Mouse (Mus musculus) midbrain, embryonic 14.5 days (tissue): ENCODE data around the gene Nop10. TPM values are rescaled to one million over a fixed set of nuclear protein-coding genes. Genes with fewer than 3 reads are reported as not detected.
"Not testable (repeated sequence)": the region's sequence is repeated elsewhere in the genome, so short reads cannot be mapped to it uniquely, and the experiment has no call there.

ENCODE experiments used
- ATAC-seq: fragments of 200-750 bp; cut with Nextera tagmentation; 2 replicates; pipeline ENCODE4 v1.8.0; 2017; ENCODE audit warnings: moderate number of reproducible peaks, moderate library complexity; ENCODE audit not compliant: low FRiP score, low TSS enrichment
- DNase-seq: peaks from one replicate; pipeline ENCODE4 v3.0.0-alpha.2; 2015
- H3K27ac ChIP-seq: fragments of 300-500 bp; sonication (generic); replicated peaks from 2 replicates; pipeline ENCODE4 v1.5.1; 2014; ENCODE audit warnings: mild to moderate bottlenecking, low read depth, low read length, moderate library complexity
- H3K27me3 ChIP-seq: fragments of 300-500 bp; sonication (generic); 2 replicates; pipeline ENCODE4 v1.6.1; 2014; ENCODE audit warnings: low read length, control low read depth, mixed read lengths; ENCODE audit not compliant: control insufficient read depth, insufficient read depth
- H3K36me3 ChIP-seq: fragments of 300-500 bp; sonication (generic); 2 replicates; pipeline ENCODE4 v1.6.1; 2014; ENCODE audit warnings: low read length, control low read depth; ENCODE audit not compliant: control insufficient read depth, insufficient read depth
- H3K4me1 ChIP-seq: fragments of 300-500 bp; sonication (generic); 2 replicates; pipeline ENCODE4 v1.6.1; 2014; ENCODE audit warnings: mild to moderate bottlenecking, antibody characterized with exemption, low read length, control low read depth; ENCODE audit not compliant: control insufficient read depth, insufficient read depth
- H3K4me2 ChIP-seq: fragments of 300-500 bp; sonication (generic); 2 replicates; pipeline ENCODE4 v1.6.1; 2014; ENCODE audit warnings: mild to moderate bottlenecking, low read length, moderate library complexity
- H3K4me3 ChIP-seq: fragments of 300-500 bp; sonication (generic); replicated peaks from 2 replicates; pipeline ENCODE4 v1.5.1; 2014; ENCODE audit warnings: low read depth, low read length
- H3K9ac ChIP-seq: fragments of 300-500 bp; sonication (generic); replicated peaks from 2 replicates; pipeline ENCODE4 v1.6.1; 2014; ENCODE audit warnings: mild to moderate bottlenecking, low read length, moderate library complexity
- H3K9me3 ChIP-seq: fragments of 300-500 bp; sonication (generic); 2 replicates; pipeline ENCODE4 v1.6.1; 2016; ENCODE audit warnings: low read length, control low read depth, mixed read lengths; ENCODE audit not compliant: control insufficient read depth
- WGBS: fragments of 180-500 bp; shearing (Covaris S2); extraction: QIAGEN DNeasy Blood & Tissue Kit; methylation state at CpG from one replicate; pipeline ENCODE4 v1.1.7; 2014; 5-methylcytosine and 5-hydroxymethylcytosine counted together
- polyA plus RNA-seq: library from polyadenylated mRNA; unstranded; fragments of >200 nt; fragmentation: Nextera tagmentation; extraction: Ambion mirVana; gene quantifications from 2 replicates; pipeline ENCODE4 v1.2.1, GENCODE M21; 2014

Gene Nop10
- polyA plus RNA-seq, 1 experiment from 2014 or later: 136 TPM

GRCm38 (mm10) chr2:112272909-112273308, 11.2 kb downstream of the Nop10 start:
- H3K9ac ChIP-seq: no peak overlapping the region
- DNase-seq: no peak
- no peaks in the 10 kb centered on the region for H3K27me3 ChIP-seq
- no peaks in the 10 kb centered on the region for H3K36me3 ChIP-seq
- H3K27ac ChIP-seq: no peak overlapping the region
- H3K9me3 ChIP-seq: no peaks in the 10 kb centered on the region
- no peak for ATAC-seq
- 94% methylated on average over 2 of the region's 2 CpGs for WGBS
- H3K4me1 ChIP-seq: peaks cover 20% of the 10 kb centered on the region
- H3K4me3 ChIP-seq: no peak overlapping the region
- no peak overlapping the region for H3K4me2 ChIP-seq

GRCm38 (mm10) chr2:112273474-112273873, 11.7 kb downstream of the Nop10 start:
- H3K4me1 ChIP-seq: peaks cover 15% of the 10 kb centered on the region
- DNase-seq (no peak), ATAC-seq (no peak)
- no peak overlapping the region for H3K4me2 ChIP-seq
- H3K36me3 ChIP-seq: no peaks in the 10 kb centered on the region
- no peak overlapping the region for H3K27ac ChIP-seq
- no peak overlapping the region for H3K4me3 ChIP-seq
- whole genome bisulfite sequencing: 91% methylated on average over 6 of the region's 6 CpGs
- H3K9ac ChIP-seq: no peak overlapping the region
- no peaks in the 10 kb centered on the region for H3K9me3 ChIP-seq
- no peaks in the 10 kb centered on the region for H3K27me3 ChIP-seq

- Histone ChIP-seq H3K27me3 (no peaks in the 10 kb centered on the region), H3K4me1 (no peaks in the 10 kb centered on the region), H3K27ac (no peak overlapping the region), H3K9ac (no peak overlapping the region), H3K9me3 (no peaks in the 10 kb centered on the region), H3K4me2 (no peak overlapping the region), H3K36me3 (no peaks in the 10 kb centered on the region), H3K4me3 (no peak overlapping the region)
- DNase-seq (no peak), ATAC-seq (no peak)
- WGBS: 94% methylated on average over 3 of the region's 3 CpGs
Observed at GRCm38 (mm10) chr2:112276870-112277269, 15.1 kb downstream of the Nop10 start.

GRCm38 (mm10) chr2:112282846-112283245, 21.1 kb downstream of the Nop10 start:
- Histone ChIP-seq H3K4me3 (no peak overlapping the region), H3K27ac (no peak overlapping the region), H3K27me3 (no peaks in the 10 kb centered on the region), H3K9ac (no peak overlapping the region), H3K4me1 (peaks cover 11% of the 10 kb centered on the region), H3K36me3 (no peaks in the 10 kb centered on the region), H3K4me2 (no peak overlapping the region), H3K9me3 (no peaks in the 10 kb centered on the region)
- WGBS: 89% methylated on average over 1 of the region's 1 CpGs
- no peak for ATAC-seq
- DNase-seq: no peak

- Histone ChIP-seq H3K27me3 (no peaks in the 10 kb centered on the region), H3K36me3 (no peaks in the 10 kb centered on the region), H3K4me3 (peak overlapping the region; percentile 39), H3K27ac (no peak overlapping the region), H3K4me2 (peak overlapping the region; percentile 81), H3K4me1 (peaks cover 11% of the 10 kb centered on the region), H3K9me3 (no peaks in the 10 kb centered on the region), H3K9ac (peak overlapping the region; percentile 51)
- DNase-seq: peak; percentile 82
- WGBS: 3% methylated on average over 21 of the region's 21 CpGs
- peak; percentile 76; the same call in 1 of the 2 replicates for ATAC-seq
Observed at GRCm38 (mm10) chr2:112284363-112285030, 22.8 kb downstream of the Nop10 start.

GRCm38 (mm10) chr2:112285031-112285390, 23.3 kb downstream of the Nop10 start:
- WGBS: 65% methylated on average over 6 of the region's 6 CpGs
- H3K9ac ChIP-seq: peak overlapping the region; percentile 51
- H3K4me3 ChIP-seq: 0 out of 2 replicates have a peak overlapping the region, but pooled peaks have one; percentile 39
- ATAC-seq: no peak
- DNase-seq: no peak
- H3K27me3 ChIP-seq: no peaks in the 10 kb centered on the region
- H3K36me3 ChIP-seq: no peaks in the 10 kb centered on the region
- H3K27ac ChIP-seq: no peak overlapping the region
- no peaks in the 10 kb centered on the region for H3K9me3 ChIP-seq
- peaks cover 11% of the 10 kb centered on the region for H3K4me1 ChIP-seq
- peak overlapping the region; percentile 81 for H3K4me2 ChIP-seq

GRCm38 (mm10) chr2:112286062-112286461, 24.3 kb downstream of the Nop10 start:
- H3K27ac ChIP-seq, H3K4me3 ChIP-seq, H3K9me3 ChIP-seq, H3K4me2 ChIP-seq, H3K9ac ChIP-seq, H3K36me3 ChIP-seq, ATAC-seq, DNase-seq, H3K27me3 ChIP-seq: not testable (repeated sequence)
- H3K4me1 ChIP-seq: peaks cover 11% of the 10 kb centered on the region
- WGBS: 95% methylated on average over 1 of the region's 1 CpGs

- no peak for ATAC-seq
Observed at GRCm38 (mm10) chr2:112287059-112287458, 25.3 kb downstream of the Nop10 start.

GRCm38 (mm10) chr2:112289507-112289906, 27.8 kb downstream of the Nop10 start:
- WGBS: 94% methylated on average over 3 of the region's 3 CpGs
- ATAC-seq (no peak), DNase-seq (no peak)
- Histone ChIP-seq H3K4me2 (no peak overlapping the region), H3K4me3 (no peak overlapping the region), H3K9me3 (no peaks in the 10 kb centered on the region), H3K27ac (no peak overlapping the region), H3K27me3 (no peaks in the 10 kb centered on the region), H3K36me3 (no peaks in the 10 kb centered on the region), H3K4me1 (peaks cover 4% of the 10 kb centered on the region), H3K9ac (no peak overlapping the region)

More at GRCm38 (mm10) chr2:112287059-112287458, 25.3 kb downstream of the Nop10 start:
- Histone ChIP-seq H3K4me2 (no peak overlapping the region), H3K27ac (no peak overlapping the region), H3K4me3 (no peak overlapping the region), H3K27me3 (no peaks in the 10 kb centered on the region), H3K4me1 (peaks cover 11% of the 10 kb centered on the region), H3K9ac (no peak overlapping the region), H3K36me3 (no peaks in the 10 kb centered on the region), H3K9me3 (no peaks in the 10 kb centered on the region)
- DNase-seq: no peak
- 65% methylated on average over 4 of the region's 4 CpGs for WGBS
